Mouse (Mus musculus): Measurements from ENCODE around the gene Ccdc65.
A peak's percentile ranks its signal among the peaks of the same experiment; 100 is the strongest.

Gene Ccdc65

DNA sequence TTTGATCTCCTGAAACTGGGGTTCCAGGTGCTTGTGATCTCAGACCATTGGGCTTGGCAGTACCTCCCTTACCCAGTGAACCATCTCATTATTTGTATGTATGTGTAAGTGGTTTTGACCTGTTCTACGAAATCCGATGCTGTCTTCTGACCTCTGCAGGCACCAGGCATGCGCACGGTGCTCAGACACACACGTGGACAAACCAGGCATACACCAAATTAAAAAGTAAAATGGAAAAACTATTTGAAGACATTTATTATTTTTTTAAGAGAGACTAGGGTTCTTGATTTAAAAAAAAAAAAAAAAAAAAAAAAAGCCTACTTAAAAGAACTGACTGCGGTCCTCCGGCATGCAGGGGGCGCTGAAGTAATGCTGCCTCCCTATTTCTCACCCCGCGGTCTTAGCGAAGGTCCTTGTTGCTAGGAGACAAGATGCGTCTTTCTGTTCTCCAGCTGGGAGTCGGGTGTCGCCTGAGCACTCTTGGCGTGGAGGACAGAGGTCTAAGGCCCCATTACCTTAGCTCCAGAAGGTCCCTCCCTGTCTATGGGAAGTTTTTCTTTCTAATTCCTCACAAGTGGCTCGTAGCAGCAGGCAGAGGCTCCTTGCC lies at the start of gene Ccdc65:
Gene Ccdc65, plus strand, starts transcription at position 442 of the 607 bp plus-strand sequence.
- peak in 1 of 2 experiments; percentile 41 for DNase-seq

DNA sequence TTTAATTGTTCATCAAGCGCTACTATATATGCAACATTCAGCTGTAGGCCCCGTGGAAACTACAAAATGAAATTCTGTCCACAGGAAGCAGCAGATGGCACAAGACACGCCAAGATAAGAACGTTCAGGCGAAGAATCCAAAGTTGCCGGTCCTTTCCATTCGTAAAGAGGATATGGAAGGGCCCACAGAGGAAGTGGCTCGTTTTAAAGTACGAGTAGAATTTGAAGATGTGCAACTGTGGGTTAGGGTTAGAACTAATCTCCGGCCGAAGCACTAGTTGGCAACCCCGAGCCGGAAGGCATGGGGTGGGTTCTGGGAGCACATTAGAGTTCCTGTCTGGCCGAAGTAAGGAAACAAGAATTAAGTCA lies 45.8 kb upstream of the Ccdc65 start:
- no peak for DNase-seq

DNA sequence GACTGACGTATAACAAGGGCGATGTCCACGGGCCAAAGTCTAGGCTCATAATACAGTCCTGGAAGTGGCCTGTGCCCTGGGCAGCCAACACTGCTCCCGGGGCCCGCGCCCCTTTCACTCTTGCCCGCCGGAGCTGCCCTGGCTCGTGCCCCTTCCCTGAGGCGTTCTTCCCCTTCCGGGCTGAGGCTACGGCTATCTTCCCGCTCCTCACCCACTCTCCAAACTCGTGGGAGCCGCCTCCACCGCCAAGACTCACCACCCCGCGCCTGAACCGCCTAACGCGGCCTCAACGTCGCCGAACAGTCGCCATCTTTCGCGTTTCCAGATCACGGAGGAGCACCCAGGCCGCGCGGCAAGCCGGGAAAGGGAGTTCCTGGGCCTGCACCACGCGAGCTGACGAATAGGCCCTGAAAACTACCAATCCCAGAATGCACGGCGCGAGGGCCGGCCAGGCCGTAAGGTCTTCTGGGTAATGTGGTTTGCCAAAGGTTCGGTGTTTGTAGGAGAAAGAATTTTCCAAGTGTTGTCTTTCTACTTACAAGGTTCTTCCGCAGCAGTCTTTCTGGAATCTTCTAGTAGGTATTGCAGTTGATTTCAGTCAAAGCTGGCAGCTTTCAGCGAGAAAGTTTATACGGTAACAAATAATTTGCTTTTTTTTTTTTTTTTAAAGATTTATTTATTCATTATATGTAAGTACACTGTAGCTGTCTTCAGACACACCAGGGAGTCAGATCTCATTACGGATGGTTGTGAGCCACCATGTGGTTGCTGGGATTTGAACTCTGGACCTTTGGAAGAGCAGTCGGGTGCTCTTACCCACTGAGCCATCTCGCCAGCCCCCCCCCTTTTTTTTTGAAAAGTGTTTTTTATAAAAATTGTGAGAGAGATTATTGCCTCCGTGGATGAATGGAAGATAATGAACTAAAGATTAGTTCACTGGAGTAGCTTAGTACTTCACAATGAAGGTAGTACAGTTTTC lies 45.2 kb upstream of the Ccdc65 start, which contains the start of gene Ddx23:
Gene Ddx23, minus strand, starts transcription at position 328 of the 979 bp plus-strand sequence.
- DNase-seq = peak; percentile 92 to 93

DNA sequence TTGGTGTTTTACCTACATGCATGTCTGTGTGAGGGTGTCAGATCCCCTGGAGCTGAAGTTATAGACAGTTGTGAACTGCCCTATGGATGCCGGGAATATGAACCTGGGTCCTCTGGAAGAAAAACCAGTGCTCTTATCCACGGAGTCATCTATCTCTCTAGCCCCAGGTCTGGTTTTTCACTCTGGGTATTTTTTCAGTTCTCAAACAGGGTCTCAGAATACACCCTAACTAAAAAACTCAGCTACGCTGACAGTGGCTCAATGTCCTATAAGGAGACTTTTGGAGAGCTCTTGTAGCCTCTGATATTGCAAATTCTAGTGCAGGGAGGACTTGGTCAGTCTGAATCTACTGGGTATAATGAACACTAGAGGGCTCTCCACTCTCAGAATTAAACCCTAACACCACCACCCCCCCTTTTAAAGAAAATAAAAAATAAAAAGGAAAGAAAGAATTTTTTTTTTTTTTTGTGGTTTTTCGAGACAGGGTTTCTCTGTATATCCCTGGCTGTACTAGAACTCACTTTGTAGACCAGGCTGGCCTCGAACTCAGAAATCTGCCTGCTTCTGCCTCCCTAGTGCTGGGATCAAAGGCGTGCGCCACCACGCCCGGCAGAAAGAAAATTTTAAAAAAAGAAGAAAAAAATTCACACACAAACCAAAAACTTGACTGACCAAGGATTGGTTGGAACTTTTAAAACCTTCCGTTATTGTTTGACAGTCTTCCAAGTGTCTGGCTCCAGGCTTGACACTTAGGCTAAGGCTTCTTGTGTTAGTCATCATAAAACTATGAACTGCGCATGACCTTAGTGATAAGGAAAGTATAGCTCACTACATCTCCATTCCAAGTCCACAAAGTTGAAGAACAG lies 43.7 kb upstream of the Ccdc65 start:
- DNase-seq = no peak

DNA sequence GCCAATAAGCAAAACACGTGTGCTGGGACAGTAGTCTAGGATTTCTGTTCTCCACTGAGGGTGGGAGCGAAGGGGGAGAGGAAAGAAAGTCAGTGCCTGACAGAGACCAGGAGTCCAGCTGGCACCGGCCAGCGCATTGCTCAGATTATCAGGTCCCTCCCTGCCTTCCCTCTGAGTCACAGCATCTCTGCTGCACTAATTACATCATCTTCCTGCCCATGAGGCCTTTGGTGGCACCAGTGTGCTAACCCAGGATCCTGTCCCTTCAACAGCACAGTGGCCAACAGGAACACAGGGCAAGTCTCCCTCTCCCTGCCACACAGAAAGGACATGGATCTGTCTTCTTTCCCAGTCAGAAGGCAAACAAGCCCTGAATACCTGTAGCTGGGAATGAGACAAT lies 35.4 kb upstream of the Ccdc65 start:
- no peak for DNase-seq

DNA sequence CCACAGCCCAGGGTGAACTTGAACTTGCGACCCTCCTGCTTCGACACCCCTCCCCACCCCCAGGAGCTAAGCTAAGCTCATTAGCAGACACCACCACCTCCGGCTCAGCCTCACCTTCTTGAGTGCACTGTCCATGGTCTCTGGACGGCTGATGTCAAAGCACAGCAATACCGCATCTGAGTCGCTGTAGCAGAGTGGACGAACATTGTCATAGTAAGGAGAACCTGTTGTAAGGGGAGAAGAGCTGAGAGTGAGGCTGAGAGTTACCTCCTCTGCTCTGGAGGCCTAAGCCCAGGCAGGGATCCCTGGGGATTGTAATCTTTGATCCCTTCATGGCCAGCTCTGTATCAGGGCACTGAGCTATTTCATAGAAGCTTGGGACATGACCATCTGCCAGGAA lies 34.3 kb upstream of the Ccdc65 start:
- DNase-seq = no peak

DNA sequence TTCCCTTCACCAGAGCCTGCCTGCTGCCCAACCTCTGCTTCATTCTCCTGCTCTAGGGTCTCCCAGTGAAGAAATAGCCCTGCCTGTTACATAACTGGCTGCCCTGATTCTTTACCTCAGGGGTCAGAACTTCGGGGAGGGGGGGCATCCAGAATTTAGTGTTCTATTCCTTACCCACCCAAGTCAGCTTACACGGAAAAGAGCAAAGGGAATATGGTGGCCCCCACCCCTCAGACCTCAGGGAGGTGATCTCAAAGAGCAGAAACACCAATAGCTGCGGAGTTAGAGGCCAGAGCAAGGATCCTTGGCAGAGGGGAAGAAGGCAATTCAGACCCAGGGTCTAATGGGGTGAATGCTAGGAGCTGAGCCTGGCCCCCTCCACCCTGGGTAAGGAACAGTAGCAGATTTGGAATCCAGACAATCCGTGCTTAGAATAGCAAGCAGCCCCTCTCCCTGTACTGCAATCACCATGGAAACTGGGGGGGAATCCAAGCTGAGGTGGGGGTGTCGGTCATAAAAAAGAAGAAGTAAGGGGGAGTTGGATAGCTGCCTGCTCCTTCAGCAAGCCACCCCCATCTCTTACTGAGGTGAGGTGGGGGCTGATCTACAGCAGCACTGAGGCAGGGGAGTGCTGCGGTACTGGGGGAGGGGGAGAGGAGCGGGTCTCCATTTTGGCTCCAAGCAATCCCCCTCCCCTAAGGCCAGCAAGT lies 33.6 kb upstream of the Ccdc65 start:
- no peak for DNase-seq

DNA sequence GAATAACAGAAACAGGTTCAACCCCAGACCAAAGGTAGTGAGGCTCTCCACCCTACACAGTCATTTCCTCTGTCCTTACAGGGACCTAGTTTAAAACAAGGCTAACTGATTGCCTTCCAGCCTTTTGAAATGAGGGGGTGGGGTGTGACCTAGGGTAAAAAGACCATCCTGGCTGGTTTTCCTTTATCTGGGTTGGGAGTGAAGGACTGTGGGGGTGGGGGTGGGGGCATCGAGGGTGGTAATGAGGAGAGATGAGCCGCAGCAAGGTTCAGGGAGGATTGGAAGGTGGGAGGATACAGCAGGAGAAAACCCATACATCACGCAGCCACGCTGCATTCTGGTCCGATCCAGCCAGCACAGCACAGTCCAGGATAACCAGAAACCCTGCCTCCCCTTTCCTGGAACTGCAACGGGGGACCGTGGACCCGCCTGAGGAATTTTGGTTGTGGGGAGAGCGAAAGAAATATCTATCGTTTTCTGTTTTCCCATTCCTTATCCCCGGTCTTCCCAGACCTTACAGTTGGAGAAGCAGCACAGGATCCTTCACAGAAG lies 32.9 kb upstream of the Ccdc65 start:
- DNase-seq = no peak

DNA sequence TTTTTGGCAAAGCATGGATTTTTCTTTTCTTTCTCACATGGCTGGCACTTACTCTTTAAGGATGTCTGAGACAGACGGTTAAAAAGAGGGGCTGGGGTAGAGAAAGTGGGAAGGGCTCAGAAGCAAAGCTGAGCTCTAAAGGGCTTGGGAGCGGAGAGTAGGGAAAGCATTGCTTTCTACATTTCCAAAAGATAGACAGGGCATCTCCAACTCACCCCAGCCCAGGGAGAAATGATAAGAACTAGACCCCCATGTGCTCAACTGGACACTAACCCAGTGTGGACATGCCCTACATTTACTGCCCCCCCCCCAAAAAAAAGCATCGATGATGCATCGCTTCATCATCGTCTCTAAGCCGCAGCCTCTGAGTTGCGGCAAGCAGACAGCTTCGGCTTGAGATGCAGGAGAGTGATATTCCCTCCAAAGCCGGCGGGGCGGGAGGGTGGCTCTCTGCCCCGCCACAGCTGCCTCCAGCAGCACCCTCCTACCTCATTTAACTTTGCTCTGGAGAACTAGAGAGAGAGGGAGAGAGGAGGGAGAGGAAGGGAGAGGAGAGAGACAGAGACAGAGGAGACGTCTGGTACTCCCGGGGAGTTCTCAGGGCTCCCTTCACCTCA lies 32.3 kb upstream of the Ccdc65 start:
- DNase-seq = no peak

DNA sequence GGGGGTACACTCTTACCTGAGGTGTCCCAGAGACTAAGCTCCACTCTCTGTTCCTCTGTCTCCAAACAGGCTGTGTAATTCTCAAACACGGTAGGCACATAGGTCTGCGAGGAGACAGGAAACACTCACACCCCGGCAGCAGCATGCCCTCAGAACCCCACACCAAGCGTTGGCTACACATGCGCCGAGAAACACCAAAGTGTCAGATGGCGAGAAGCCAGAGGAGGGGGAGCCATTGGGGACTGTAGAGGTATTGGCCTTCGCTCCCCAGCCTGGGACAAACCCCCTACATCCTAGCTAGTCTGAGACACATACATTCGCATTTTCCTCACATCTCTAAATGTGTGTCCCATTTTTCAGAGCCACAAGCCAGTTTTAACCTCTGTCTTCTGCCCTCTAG lies 31.5 kb upstream of the Ccdc65 start:
- no peak for DNase-seq

DNA sequence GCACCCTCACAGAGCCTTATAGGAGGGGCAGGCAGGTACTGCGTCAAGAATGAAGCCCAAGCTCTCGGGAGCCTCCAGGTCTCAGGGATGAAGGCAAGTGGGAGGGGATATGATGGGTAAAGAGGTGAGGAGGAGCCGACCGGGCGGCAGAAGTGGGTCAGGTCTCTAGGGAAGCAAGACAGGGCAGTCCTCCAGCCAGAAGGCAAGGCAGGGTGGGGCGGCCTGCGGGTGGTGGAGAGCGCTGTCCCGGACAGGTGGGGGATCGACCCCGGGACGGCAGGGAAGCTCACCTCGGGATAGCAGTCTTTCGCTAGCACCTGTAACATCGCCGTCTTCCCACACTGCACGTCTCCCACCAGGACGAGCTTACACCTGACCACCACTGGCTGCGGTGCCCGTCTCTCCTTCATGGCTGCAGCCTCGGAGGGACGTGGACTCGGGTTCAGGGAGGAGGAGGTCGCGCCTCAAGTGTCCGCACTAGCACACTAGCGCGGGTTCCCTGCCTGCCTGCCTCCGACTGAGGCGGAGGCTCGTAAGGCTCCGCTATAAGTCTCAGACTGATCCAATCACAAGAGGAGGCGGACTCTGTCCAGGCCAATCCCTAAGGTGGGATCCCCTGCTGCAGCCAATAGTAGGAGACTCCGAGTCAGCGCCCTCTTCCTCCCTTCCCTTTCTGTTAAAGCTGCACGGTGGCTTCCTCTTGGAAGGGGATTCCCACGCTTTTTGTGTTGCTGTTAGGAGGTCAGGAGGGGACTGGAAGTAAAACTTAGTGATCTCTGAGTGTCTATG lies 30.9 kb upstream of the Ccdc65 start, which contains the start of gene Rnd1:
Gene Rnd1, minus strand, starts transcription at position 522 of the 789 bp plus-strand sequence.
- DNase-seq = peak; percentile 61 to 69

DNA sequence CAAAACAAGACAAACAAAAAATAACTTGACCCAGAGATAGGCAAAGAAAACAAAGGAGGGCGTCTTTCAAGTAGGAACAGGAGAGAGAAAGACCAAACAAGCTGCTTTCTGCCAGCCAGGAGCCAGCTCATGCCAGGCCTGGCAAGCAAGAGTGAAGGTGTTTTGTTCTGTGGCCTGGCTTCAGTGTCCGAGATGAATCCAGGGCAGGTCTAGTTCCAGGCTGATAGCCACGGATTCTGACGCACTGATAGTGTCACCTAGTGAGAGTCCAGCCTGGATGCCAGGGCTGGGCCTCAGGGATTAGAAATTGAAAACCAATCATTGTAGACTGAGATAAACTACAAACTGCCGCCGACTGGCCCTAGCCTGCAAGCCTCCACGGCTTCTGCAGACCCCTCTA lies 30.0 kb upstream of the Ccdc65 start:
- DNase-seq = no peak

DNA sequence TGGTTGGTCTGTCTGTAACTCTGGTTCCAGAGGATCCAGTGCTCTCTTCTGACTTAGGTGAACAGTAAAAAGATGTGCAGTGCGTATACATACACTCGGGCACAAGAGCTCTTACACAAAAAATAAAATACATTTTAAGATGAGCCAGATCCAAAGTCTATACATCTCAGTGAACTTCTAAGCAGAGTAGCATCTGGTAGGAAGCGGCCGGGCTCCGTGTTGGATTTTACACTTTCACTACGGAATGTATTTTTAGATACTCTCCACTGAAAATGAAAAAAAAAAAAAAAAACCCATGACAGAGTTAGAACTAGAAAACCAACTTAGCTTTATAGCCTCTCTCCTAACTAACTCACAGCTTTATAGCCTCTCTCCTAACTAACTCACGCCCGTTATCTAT lies 27.3 kb upstream of the Ccdc65 start:
- DNase-seq = no peak

DNA sequence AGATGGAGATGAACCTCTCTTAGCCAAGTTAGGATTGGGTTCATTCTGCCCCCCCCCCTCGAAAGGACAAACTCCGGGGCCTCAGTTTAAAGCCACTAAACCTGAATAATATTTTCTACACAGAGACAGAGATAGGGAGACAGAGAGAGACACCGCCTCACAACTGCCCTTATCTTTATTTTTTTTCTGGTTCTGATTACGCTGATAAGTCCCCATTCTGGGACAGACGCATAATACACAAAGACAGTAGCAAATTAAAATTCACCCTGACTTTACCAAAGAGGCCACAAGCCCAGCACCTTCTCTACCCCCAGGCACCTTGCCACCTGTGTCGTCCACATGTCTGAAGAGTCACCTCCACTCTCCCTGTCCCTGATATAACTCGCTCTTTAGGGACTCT lies 26.4 kb upstream of the Ccdc65 start:
- no peak for DNase-seq

DNA sequence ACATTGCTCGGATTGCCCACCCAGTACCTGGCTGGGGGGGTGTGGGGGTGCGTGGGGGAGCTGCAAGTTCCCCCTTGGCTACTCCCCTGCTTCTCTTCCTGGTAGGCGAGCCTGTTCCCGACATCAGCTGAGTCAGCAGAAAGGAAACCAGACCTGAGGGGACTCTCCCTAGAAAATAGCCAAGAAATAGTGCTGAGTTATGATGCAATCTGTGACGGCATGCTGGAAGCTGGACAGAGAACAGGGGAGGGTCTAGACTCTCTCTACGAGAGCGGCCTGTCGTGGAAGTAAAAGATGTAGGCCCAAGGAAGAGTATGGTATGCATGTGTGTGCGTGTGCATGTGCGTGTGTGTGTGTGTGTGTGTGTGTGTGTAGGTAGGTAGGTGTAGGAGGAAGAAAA lies 24.8 kb upstream of the Ccdc65 start:
- no peak for DNase-seq

DNA sequence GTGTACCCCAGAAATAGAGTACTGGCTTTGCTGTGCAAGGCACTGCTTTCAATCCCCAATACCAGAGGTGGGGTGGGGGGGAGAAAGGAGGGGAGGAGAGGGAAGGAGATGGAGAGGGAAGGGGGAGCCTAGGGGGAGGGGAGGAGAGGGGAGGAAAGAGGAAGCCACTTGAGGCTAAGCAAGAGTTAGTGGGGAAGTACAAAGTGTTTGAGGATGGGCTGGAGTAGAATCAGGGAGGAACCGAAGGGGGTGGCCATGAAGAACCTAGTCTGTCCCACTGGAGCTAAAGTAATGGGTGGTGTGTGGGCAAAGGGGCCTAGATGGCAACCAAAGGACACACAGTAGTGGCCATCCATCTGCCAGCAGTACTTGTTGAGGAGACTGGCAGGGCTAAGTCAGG lies 24.3 kb upstream of the Ccdc65 start:
- DNase-seq = no peak

DNA sequence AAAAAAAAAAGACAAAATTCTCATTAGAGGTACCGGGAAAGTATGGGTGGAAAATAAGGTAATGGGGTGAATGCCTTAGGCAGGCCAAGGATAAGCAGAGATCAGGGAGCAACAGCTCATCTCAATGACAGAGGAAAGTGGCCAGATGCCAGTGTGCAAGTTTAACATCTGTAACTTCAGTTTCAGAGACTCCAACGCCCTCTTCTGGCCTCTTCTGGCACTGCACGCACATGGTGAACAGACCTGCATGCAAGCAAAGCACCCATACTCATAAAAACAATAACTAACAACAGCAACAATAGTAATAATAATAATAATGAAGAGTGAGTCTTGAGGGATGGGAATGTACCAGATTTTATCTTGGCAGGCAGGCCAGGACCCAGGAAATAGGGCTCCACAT lies 22.1 kb upstream of the Ccdc65 start:
- DNase-seq = no peak

DNA sequence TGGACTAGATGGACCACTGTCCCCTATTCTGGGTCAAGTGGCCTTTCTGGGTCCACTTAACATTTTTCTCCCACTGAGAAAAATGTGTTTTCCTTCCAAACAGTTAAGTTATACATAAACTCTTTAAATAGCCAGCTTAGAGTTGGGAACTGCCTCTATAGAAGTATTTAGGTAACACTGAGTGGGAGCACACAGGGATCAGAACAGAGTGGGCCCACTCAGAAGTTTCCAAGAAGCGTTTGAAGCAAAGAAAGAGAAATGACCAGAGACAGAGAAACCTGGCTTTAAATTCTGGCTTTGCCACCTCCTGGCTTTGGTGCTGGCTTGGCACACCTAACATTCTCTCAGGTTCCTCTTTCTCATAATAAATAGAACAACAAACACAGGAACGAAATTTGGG lies 18.3 kb upstream of the Ccdc65 start:
- DNase-seq = no peak

DNA sequence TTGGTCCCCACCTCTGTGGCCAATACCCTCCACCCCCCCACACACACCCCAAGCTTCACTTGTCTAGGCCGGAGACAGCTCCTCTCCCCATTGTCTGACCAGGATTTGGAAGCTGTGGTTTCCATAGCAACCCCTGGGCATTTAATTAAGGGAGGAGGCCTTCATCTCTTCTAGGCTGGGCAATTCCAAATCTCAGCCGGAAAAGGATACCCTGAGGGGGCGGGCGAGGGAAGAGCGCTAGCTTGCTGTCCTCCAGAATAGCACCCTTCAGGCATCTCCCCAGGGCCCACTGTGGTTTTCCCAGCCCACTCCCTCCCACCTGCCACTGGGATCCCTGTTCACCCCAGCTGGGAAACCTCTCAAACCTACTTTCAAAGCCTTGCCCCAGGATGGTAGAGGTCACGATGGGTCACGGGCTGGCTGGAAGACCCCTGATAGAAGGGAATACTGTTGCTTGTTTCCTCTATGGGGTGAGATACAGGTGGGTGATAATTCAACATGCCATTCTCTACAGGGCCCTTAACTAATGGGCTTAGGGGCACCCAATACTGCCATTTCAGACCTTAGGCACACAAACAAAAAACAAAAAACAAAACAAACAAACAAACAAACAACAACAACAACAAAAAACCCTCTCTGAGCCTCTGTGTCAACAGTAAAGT lies 16.4 kb upstream of the Ccdc65 start:
- DNase-seq = no peak

DNA sequence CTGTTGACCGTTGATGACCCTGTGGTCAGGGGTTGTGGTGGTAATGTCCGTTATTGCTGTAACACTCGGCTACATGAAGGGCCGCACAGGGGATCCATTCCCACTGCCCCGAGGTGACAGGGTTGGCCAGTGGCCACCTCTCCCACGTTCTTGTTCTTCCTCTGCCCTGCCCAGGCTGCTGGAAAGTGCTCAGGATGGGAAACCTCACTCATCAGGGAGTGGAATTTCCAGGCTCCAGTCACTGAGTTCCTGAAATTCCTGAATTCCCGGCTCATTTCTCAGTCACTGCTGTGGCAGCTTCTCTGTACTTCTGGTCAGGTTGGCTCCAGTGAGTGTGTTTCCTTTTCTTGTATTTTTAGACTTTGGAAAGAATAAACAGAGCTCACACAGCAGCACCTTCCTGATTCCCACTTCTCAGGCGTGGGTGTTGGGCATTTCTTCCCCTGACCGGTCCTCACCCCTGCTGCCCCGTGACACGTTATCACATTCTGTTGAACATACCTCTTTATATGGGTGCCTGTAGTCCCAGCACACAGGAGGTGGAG lies 15.8 kb upstream of the Ccdc65 start:
- no peak for DNase-seq
